Mouse (Mus musculus) kidney, adult 2 months (tissue): ENCODE results near the gene Sgca.

Experiments used
- CTCF ChIP-seq: fragments of 200-500 bp; conservative IDR thresholded peaks from 2 replicates; pipeline ENCODE4 v1.5.1; 2011; ENCODE audit warnings: low read depth, mild to moderate bottlenecking, control low read depth, low read length, moderate library complexity, mixed read lengths; ENCODE audit not compliant: insufficient read depth, insufficient read length
- POLR2A ChIP-seq: fragments of 200-500 bp; IDR thresholded peaks from one replicate; pipeline ENCODE4 v1.6.1; 2011; ENCODE audit warnings: low read depth, low read length, control low read depth

- TF ChIP-seq CTCF (no peak), POLR2A (no peak)
Observed at GRCm38 (mm10) chr11:94924977-94925376, 51.1 kb downstream of the Sgca start.
